7 mouse cellular contexts compared by ENCODE assay signal in the genomic region with DNA sequence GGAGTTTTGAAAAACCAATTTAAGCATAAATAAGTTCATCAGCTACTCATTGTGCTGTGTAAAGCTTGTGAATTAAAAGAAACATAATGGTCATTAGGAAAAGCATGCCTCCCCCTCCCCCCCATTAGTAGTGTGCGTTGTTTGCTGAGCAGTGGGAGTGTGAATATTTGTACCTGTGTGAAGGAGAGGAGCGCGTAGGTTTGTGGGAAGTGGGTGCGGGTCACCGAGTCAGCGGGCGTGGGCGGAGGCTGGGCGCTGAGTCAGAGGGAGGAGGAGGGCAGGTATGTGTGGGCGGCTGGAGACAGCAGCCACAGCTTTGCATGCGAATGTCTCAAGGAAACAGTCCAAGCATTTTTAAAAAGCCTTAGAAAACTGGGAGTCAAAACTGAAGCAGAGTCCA. TPM values are rescaled to one million over a fixed set of nuclear protein-coding genes. Genes with fewer than 3 reads are reported as not detected.
DNase-seq lines count a peak whose midpoint lies in the region; ATAC-seq and TF ChIP-seq lines count a peak whose summit lies in the region.

No protein-coding gene starts in this region.

- peaks cover 11% of the 10 kb centered on the region; the same call in 1 of the 2 replicates for H3K4me1 ChIP-seq in forebrain, embryonic 14.5 days (ENCODE audit: control insufficient read depth, insufficient read depth, low read length)
- H3K4me1 ChIP-seq in hindbrain, embryonic 15.5 days (replicated peaks): peaks cover 10% of the 10 kb centered on the region; the same call in 1 of the 2 replicates

- H3K27me3 ChIP-seq in forebrain, embryonic 14.5 days (replicated peaks; ENCODE audit: control insufficient read depth, insufficient read depth, low read length): no peaks in the 10 kb centered on the region
- H3K27me3 ChIP-seq in hindbrain, embryonic 15.5 days: no peaks in the 10 kb centered on the region

- H3K9me3 ChIP-seq in forebrain, embryonic 14.5 days (replicated peaks; ENCODE audit: control insufficient read depth, low read length): no peaks in the 10 kb centered on the region
- H3K9me3 ChIP-seq in hindbrain, embryonic 15.5 days: no peaks in the 10 kb centered on the region

- H3K4me2 ChIP-seq in forebrain, embryonic 14.5 days (ENCODE audit: low read length): peak overlapping the region; percentile 49
- H3K4me2 ChIP-seq in hindbrain, embryonic 15.5 days: peak overlapping the region; percentile 51

- H3K9ac ChIP-seq in forebrain, embryonic 14.5 days (ENCODE audit: low read length): peak overlapping the region; percentile 32; the same call in 1 of the 2 replicates
- no peak overlapping the region for H3K9ac ChIP-seq in hindbrain, embryonic 15.5 days

- no peak for TF ChIP-seq CTCF in left cerebral cortex, adult 2 months (IDR thresholded peaks at IDR 0.05)

- intact Hi-C loops in left cerebral cortex, adult 2 months (cut with DNase I): loop anchor here (5.0 kb wide), 4 partner anchors 75 to 265 kb away; partner anchors contain the start of gene Nab1

- no peak overlapping the region for H3K4me3 ChIP-seq in forebrain, embryonic 14.5 days (ENCODE audit: low read depth, low read length)
- H3K4me3 ChIP-seq in hindbrain, embryonic 15.5 days: peak overlapping the region; percentile 17; the same call in 1 of the 2 replicates
- peak overlapping the region; percentile 21 for H3K4me3 ChIP-seq in left cerebral cortex, adult 2 months

- peak overlapping the region; percentile 39; the same call in 1 of the 2 replicates for H3K27ac ChIP-seq in forebrain, embryonic 14.5 days (ENCODE audit: low read depth, low read length)
- peak overlapping the region; percentile 38; the same call in 1 of the 2 replicates for H3K27ac ChIP-seq in hindbrain, embryonic 15.5 days (replicated peaks)
- H3K27ac ChIP-seq in left cerebral cortex, adult 2 months: no peak overlapping the region

- WGBS in forebrain, embryonic 14.5 days: 25% methylated on average over 11 of the region's 11 CpGs
- 40% methylated on average over 11 of the region's 11 CpGs for WGBS in hindbrain, embryonic 15.5 days

- peak; percentile 66 for ATAC-seq in forebrain, embryonic 14.5 days
- ATAC-seq in hindbrain, embryonic 15.5 days (ENCODE audit: low FRiP score, low read depth): peak; percentile 55; the same call in 1 of the 2 replicates
- peak; percentile 83 for ATAC-seq in megakaryocyte progenitor cell, adult 5-6 weeks (replicated peaks; ENCODE audit: poor library complexity)

- no peaks in the 10 kb centered on the region for H3K36me3 ChIP-seq in forebrain, embryonic 14.5 days (ENCODE audit: control insufficient read depth, insufficient read depth, low read length)
- no peaks in the 10 kb centered on the region for H3K36me3 ChIP-seq in hindbrain, embryonic 15.5 days

- DNase-seq in ES-CJ7 (ENCODE audit: low read depth, low spot score): peak; percentile 57
- peak; percentile 78 for DNase-seq in adrenal gland, adult 2 months
- DNase-seq in forebrain, embryonic 14.5 days (ENCODE audit: low spot score): peak; percentile 51
- DNase-seq in left cerebral cortex, adult 2 months (ENCODE audit: extremely low spot score in 1 of 2, low spot score in 2 of 2): peak; percentile 69 to 75
- peak; percentile 79 for DNase-seq in testis, postnatal 10 days (ENCODE audit: low spot score)

RNA-seq across cellular contexts. Expression of gene Nemp2, which starts 32.7 kb away (rescaled TPM):
- 1 to 10 TPM; 1.4 to 3.7 TPM for total RNA-seq in adrenal gland, adult 2 months (2021)
- polyA plus RNA-seq in adrenal gland, adult 2 months (2012; rRNA removed): 2.0 and 3.0 TPM in 2 replicates
- polyA plus RNA-seq in forebrain, embryonic 14.5 days (2014; fragmentation: Nextera tagmentation; extraction: Ambion mirVana): 9.5 and 10.1 TPM in 2 replicates
- 4.5 and 5.9 TPM in 2 replicates for polyA plus RNA-seq in hindbrain, embryonic 15.5 days (2015; fragmentation: Nextera tagmentation; extraction: Ambion mirVana)
- total RNA-seq in left cerebral cortex, adult 2 months (2021): 1 to 10 TPM; 3.2 to 6.0 TPM
- 10.4 and 11.1 TPM in 2 replicates for total RNA-seq in megakaryocyte progenitor cell, adult 5-6 weeks (2015)
- total RNA-seq in megakaryocyte progenitor cell, adult 5-6 weeks (2017): 6.5 and 11.2 TPM in 2 replicates
